Mouse (Mus musculus) 3T3-L1 (cell line): ENCODE measurements at regions not wholly inside any gene's neighbourhood (a gene's known extent, or its start where the extent isn't known, plus 50 kb on each side); places are given as distances from the start of the nearest gene placed in this dataset.
A peak's percentile ranks its signal among the peaks of the same experiment; 100 is the strongest.

Experiments used
- DNase-seq: peaks from one replicate; pipeline ENCODE4 v3.0.0-alpha.2; 2015; ENCODE audit warnings: low read depth, low spot score

DNA sequence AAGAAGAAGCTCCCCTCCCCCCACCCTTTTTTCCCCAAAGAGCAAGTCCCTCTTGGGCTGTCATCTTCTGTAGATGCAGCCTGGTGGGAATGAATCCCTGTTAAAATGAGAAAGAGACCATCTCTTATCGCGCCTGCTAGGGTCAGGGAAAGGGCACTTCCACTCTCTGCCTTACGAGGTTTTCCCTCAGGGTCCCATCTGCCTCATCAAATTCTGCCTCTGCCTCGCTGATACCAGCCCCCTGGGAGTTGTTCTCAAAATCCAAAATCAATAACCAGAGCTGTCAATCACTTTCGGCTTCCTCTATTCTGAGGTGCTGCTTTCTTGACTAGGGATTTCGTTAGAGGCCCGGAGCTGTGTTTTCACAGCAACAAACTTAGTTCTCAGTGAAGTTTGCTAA lies 255.7 kb downstream of the Stim2 start:
- DNase-seq, result no peak

DNA sequence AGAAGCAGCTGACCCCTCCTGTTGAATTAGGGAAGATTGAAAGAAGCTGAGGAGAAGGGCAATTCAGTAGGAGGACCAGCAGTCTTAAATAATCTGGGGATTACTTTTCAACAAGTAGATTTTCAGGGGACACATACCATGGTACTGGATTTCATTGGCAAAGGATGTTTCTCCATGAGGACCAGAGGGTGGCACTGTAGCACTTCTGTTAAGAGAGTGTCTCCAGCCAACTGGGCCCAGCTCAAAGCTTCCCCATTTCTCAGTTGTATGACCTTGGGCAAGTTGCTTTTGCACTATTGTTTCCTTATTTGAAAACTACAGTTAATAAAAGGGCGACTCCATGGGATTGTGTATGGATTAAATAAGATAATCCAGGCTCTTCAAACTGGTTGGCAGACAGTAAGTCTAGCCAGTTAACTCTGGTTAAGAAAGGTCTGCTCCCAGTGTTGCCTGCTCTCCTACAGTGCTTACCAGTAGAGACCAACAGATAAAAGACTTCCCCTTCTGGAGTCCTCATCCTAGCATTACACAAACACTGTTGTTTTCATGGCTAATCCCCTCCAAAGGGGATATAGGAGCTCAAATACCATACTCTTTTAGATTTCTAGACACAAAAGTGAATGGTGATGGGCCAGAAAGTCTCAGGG lies 259.9 kb downstream of the Stim2 start:
- peak; percentile 46 for DNase-seq

DNA sequence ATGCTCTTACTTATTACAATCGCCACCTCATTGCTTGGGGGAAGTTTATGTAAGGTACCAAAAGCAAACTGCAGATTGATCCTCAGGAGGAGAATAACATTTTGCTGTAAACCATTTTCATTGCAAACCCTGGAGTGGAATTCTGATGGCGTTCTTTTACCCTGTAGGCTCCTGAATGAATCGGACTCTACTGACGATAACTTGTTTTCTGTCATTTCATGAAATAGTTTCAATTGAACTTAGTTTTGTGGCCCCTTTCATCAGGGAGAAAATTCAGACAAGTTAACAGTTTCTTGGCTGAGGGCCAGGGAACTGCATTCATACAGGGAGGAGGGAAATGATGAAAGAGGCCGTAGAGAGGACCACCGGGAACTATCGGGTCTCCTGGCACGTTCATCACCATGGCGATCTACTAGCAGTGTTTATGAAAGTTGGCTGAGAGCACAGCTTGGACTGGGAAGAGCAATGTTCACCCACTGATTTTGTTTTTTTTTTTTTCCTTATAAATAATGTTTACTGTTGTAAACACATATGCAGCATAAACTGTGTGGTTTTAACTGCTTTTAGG lies 266.7 kb downstream of the Stim2 start:
- peak; percentile 9 for DNase-seq

DNA sequence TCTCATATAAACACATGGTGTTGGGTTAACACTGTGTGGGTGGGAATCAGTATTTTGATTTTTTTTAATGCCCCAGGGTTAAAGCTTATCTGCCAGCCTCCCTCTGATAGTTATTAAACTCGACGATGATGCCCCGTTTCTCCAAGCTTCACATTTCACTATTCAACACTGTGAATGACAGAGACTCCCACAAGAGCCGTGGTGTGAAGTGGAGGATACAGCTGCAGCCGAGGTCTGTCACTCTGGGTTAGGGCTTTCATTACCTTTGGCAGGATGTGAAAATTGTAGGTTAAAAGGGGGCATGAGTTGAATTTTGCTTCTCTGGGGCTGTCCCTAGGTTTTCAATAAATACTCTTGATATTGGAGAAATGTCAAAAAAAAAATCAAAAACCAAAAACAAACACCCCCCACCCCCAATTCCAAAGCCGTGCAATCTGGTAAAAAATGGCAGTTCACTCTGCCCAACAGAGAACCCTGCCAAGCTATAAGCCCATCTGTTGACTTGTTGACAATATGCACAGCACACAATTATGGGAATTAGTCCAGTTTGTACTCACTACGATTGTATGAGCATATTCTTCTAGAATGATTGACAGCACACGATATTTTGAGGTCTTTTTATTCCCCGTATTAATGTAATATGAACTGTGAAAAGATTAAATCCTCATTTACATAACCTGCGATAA lies 269.7 kb downstream of the Stim2 start:
- no peak for DNase-seq

DNA sequence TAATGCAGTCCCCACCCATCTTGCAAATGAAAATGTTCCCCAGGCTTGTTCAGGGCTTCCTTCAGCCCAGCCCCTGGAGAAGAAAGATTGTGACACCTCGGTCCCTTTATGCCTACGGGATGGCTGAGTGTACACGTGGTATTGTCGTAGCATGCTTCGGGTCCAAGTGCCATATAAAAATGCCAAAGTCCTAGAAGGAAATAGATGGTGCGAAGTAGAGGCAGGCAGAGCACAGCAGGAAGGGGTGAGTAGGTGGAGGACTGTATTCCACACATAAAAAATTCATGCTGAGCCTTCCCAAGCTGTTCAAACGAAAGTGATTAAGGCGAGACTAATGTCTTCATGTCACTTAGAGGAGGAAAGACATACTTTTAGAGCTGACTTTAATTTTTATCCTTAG lies 281.1 kb downstream of the Stim2 start:
- no peak for DNase-seq

DNA sequence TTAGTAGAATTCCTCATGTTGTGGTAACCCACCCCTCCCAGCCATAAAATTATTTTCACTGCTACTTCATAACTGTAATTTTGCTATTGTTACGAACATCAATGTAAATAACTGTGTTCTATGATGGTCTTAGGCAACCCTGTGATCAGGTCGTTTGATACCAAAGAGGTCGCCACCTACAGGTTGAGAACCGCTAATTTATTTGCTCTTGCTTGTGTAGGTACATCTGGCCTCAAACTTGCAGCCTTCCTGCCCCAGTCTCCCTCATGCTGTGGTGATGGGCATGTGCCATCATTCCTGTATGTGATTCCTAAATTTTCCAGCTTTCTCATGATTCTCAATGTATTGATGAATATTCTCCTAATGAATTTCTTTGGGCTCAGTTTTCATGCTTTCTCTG lies 282.4 kb downstream of the Stim2 start:
- DNase-seq, result peak; percentile 25

DNA sequence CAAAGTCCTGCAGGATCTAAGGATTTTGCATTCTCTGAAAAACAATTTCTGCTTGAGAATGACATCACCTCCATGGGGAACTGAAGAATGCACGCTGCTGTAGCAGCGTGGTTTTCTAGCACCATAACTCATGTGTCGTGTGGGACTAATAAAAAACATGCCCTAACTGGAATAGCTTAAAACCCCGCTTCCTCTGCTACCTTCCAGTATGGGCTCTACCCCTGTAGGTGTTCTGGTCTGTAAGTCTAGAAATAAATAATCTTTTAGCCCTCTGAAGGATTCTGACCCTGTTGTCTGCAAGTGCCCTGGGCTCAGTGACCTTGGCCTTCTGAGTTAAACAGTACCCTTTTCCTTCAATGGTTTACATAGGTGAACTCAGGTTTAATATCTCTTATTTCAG lies 282.8 kb downstream of the Stim2 start:
- DNase-seq, result peak; percentile 19

DNA sequence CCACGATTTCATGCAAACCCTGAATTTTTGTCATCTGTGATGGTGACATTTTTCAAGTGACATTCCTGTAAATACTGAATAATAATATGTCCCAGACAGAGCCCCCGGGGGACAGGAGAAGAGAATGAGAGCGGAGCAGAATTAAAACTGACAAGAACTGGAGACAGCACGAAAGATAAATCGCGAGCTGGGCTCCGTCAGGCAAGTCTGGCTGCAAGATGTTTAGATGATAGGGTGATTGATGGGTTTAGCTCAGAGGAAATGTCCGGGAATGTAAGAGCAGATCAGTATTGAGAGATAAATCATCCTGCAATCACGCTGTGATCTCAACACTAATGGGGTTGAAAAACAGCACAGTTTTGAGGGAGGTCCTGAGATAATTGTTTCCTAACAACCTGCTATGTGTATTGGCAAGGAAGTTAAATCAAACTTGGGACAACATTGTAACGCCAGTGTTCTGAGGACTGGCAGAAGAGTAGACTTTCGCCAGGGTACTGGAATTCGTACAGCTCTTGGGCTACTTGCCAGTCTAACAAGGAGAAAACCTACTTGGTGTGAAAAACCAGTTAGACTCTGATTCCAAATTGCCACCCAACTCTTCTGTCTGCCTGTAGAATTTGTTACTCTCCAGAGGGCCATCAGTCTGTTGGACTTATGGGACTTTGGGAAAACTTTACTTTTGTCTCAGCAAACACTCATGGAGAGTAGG lies 292.2 kb downstream of the Stim2 start:
- no peak for DNase-seq

DNA sequence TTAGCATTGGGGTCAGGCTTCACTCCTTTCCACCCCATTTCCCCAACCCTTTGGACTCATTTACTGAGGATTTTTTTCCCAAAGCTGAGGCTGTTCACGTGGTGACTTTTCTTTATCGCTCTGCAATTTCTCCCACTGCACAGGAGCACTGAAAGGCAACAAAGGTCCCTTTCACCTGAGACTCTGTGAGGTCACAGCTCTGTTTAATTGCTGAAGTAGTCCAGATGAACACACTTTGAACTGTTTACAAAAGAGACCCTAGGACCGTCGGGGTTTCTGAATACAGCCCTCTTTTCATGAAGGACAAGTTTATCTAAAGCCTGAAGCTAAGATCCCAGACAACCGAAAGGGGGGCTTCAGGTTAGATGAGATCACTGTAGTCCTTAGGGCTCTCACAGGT lies 293.6 kb downstream of the Stim2 start:
- DNase-seq, result no peak

DNA sequence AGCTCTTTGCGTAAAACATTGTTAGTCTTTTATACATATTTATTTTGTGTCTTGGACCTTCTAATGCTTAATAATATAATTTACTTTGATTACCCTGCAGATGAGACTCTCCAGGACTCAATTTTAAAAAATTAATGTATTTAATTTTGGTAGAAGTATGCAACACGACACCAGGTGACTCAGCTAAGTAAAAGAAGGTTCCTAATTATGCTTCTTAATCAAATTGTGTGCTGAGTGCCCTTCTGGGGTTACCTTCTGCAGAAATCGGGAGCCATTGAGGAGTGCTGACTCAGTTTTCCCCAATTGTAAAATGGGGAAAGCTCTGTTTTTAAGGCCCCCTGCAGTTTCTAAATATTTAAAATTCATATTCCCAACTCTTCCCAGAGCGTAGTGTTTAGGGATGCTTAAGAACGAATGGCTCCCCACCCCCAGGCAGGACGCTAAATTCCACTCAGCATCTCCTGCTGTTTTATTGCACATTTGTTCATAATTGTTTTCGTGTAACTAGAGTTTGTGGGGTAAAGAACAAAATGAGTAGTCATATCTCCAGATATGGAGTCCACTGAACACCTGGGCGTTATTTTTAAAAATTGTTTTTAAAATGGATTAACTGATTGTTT lies 315.5 kb downstream of the Stim2 start:
- DNase-seq, result no peak

DNA sequence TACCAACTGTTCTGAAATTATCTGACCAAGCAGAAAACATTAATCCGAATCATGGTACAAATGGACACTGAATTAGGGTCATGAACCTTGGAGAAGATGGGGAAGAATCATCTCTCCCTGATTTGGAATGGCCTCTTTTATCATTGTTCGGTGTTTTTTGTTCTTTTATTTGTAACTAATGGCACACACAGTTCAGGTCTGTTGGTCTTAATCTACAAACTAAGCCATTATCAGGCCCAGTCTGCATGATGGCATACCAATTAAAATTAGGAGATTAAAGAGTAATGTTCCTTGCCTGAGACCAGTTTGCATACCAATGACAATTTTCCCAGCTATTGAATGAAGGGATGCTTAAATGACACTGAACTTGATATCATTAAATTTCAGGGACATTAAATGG lies 332.1 kb downstream of the Stim2 start:
- DNase-seq, result no peak

DNA sequence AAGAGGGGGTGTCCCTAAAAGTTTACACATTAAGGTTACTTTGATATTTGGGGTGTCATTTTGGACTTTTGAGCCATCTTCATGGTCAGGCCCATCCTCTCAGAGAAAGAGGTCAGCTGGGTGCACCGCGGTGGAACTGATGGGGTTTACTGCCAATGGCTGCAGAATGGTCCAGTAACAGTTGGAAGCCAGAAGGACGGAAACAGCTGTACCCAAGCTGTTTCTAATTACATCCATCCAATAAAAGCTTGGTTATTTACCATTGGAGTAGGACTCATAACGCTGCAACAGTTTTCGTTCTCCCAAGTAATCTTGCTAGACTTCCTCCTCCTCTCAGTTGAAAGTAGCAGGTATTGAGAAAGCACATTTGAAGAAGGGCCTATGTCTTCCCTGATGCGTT lies 344.7 kb downstream of the Stim2 start:
- no peak for DNase-seq

DNA sequence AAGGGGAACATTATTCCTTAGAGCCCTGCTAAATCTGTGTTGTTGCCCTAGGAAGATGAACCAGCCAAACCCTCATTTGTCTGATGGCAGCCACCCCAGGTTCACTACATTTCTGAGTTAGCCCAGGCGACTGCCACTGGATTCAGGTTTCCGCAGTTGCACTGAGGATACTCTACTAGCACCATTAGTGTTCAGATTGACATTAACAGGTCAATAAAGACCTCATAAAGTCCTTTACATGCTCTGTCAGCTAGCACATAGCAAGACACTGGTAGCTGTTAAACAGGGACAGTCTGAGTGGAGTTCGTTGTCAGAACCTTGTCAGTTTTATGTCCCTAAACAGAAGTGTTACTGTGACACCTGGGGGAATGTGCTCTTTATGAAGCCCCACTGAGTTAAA lies 345.1 kb downstream of the Stim2 start:
- no peak for DNase-seq

DNA sequence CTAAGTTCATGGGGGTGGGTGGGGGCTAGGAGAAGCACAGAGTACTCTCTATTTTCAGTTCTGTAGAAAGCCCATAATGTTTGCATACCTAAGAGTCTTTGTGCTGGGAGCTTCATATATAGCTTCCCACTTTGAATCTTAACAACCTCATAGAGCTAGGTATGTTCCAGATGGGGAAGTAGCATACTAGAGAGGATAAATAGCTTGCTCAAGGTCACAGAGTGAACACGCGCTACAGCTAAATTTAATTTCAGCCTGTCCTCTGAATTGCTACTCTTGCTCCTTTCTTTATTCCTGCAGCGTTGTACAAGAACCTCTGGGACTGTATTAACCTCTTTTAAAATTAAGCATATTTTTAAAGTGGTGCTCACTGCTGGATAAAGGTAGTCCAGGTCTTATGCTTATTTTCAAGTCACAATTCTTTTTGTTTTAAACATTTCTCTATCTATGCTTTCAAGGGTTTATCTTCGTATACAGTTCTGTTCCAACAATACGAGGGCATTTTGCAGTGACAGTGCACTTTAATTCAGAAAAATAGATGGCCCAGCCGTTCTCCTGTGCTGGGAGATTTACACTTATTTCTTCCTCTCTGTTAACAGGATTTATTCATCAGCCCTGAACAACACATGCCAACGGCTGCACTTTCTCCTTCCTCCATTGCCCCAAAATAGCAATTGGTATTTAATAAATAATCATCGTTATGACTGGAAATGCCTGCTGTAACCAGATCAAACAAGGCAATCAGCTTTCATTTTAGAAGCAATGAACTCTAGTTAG lies 350.7 kb downstream of the Stim2 start:
- no peak for DNase-seq

DNA sequence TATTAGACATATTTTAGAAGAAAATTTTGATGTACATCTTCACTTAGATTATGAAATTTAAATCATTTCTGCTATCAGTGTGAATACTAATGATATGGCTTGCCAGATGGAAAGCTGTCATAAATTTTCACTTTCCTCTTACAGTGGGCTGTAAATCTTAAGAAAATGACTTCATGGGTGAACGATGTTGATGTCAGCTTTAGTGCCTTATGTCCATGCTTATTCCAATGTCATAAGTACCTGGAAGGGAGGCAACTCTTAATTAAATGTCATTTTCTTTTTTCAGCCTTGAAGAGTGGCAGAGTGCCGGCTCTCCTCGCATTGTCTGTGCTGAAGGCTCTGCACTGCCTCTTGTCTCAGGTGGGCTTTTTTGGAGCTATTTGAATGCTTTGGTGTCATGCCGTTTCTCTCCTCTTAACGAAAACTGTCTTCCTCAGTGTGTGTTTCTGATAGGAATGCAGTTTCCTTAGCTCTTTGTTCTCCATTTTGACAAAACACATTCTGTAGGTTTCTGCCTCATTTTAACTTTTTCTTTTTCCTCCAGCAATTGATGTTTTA lies 351.6 kb downstream of the Stim2 start:
- DNase-seq, result no peak

DNA sequence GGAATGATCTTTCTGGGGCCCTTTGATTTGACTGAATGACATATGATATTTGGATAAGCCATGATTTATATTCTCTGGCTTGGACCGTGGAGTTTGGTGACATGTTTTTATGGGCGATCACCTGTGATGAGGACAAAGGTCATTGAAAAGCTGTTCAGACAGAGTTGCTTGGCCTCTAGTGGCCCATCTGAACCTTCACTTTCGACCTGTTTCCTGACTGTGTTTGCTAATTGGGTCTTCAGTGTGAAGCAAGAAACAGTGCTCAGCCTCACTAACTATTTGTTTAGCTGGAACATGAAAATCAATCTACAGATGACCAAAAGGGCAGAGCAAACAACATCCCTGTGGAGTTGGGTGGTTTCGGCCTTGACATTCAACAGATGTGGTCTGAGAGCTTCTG lies 357.8 kb downstream of the Stim2 start:
- DNase-seq, result no peak

DNA sequence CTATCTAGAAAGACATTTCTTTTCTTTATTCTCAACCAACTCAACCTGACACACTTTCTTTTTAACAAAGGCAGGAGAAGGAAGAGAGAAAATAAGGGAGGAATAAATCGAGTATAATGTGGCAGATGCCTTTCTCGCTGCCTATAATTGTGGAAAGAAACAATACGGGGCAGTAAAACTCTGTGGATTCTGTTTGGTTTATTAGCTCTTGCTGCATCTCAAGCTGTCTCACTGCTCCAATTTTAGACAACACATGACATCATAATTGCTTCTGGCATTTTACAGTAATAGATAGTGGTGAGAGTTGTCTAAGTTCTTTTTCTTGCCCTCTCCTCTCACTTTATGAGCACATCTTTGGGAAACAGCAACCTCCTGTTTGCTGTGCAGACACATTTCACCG lies 359.2 kb downstream of the Stim2 start:
- no peak for DNase-seq

DNA sequence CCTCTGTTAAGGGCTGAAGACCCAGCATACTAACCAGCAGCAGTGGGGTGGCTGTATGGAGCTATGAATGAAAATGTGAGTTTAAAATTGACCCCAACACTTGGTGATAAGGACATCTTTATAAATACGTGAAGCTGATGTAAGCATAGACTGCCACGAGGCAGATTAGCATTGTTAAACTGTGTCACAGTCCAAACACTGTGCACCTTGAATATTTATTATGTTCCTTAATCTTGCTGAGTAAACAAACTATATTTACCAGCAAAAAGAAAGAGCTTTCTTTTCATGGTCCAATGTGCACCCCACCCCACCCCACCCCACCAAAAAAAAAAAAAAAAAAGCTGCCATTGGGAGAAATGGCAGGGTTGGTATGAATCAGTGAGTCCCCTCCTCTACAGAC lies 359.9 kb downstream of the Stim2 start:
- DNase-seq, result no peak
